Mouse (Mus musculus) ES-Bruce4 (cell line): ENCODE measurements at regions not wholly inside any gene's neighbourhood (a gene's known extent, or its start where the extent isn't known, plus 50 kb on each side); places are given as distances from the start of the nearest gene placed in this dataset.

ENCODE experiments used
- CTCF ChIP-seq: IDR thresholded peaks from one replicate; pipeline ENCODE4 v1.8.1; 2011; ENCODE audit warnings: low read depth, low read length
- EP300 ChIP-seq: IDR thresholded peaks from 2 replicates; pipeline ENCODE4 v1.6.1; 2011; ENCODE audit warnings: low read depth, low read length; ENCODE audit not compliant: insufficient read depth
- POLR2A ChIP-seq: IDR thresholded peaks from one replicate; pipeline ENCODE4 v1.8.1; 2011; ENCODE audit warnings: low read length; ENCODE audit not compliant: insufficient read depth

GRCm38 (mm10) chr10:117503222-117504184 lies 123.7 kb upstream of the Cpsf6 start:
- TF ChIP-seq EP300: no peak
- TF ChIP-seq CTCF: no peak
- no peak for TF ChIP-seq POLR2A
